8 mouse cellular contexts compared by ENCODE assay signal in the genomic region with DNA sequence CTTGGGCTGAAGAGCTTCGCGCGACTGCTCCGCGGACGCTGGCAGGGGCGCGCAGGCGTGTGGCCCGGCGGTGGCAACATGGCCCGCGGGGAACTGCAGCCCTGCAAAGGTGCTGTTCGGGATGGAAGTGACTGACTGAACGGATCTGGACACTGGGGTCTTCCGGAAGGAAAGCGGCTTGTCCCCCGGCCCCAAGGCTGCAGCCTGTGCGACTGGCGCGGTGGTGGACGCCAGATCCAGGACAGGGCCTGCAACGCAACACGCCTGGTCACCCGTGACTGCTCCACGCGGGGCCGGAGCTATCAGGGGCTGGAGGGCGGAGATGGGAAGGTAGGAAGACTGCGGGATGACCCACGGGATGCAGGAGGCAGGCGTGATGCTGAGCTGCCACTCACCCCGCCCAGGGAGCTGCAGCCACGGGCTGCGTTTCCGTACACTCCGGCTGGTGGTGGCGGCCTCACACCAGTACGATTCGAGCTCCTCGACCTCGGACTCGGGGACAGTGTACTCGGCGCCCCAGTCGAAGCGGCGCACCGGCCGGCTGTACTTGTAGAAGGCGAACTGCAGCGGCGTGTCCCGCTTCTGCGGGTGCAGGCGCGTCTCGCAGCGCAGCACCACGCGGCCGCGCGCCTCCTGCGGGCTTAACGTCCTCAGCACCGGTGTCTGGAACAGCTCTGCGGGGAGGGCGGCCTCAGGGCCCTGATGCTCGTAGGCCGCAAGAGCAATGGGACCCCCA. TPM values are rescaled to one million over a fixed set of nuclear protein-coding genes. Genes with fewer than 3 reads are reported as not detected.
DNase-seq lines count a peak whose midpoint lies in the region; ATAC-seq lines count a peak whose summit lies in the region.

No protein-coding gene starts in this region.

- peak; percentile 54 to 73 for DNase-seq in adrenal gland, adult (ENCODE audit: inconsistent age in 2 of 2, low spot score in 1 of 2)
- DNase-seq in adrenal gland, postnatal 4 days (ENCODE audit: low spot score in 2 of 2), result no peak
- DNase-seq in B cell, adult 2 months, result peak; percentile 55 to 66
- DNase-seq in cerebellum, postnatal 10 days, result peak; percentile 60 to 63
- peak; percentile 52 to 66 for DNase-seq in kidney, postnatal 4 days
- DNase-seq in right cerebral cortex, postnatal 4 days, result peak; percentile 44

- ATAC-seq in granulocyte monocyte progenitor cell, adult 5-6 weeks (replicated peaks; ENCODE audit: poor library complexity, severe bottlenecking), result peak; percentile 52
- ATAC-seq in megakaryocyte progenitor cell, adult 5-6 weeks (replicated peaks; ENCODE audit: poor library complexity), result peak; percentile 68

RNA-seq across cellular contexts. Expression of a gene that starts 5.1 kb away (rescaled TPM):
- total RNA-seq in adrenal gland, postnatal 4 days (2021), result not detected
- total RNA-seq in granulocyte monocyte progenitor cell, adult 5-6 weeks (2014; fragmentation: Nextera tagmentation), result not detected in 2 replicates
- total RNA-seq in granulocyte monocyte progenitor cell, adult 5-6 weeks (2017), result not detected in 2 replicates
- total RNA-seq in megakaryocyte progenitor cell, adult 5-6 weeks (2015), result not detected in 2 replicates
- not detected in 2 replicates for total RNA-seq in megakaryocyte progenitor cell, adult 5-6 weeks (2017)

RNA-seq across cellular contexts. Expression of a gene that starts 19.8 kb away (rescaled TPM):
- 1 to 10 TPM in 1 of 2 experiments, under 1 TPM in 1; 0.64 to 1.0 TPM for total RNA-seq in adrenal gland, postnatal 4 days (2021)
- not detected in 2 replicates for total RNA-seq in granulocyte monocyte progenitor cell, adult 5-6 weeks (2014; fragmentation: Nextera tagmentation)
- not detected in 2 replicates for total RNA-seq in granulocyte monocyte progenitor cell, adult 5-6 weeks (2017)
- total RNA-seq in megakaryocyte progenitor cell, adult 5-6 weeks (2015), result not detected in 2 replicates
- total RNA-seq in megakaryocyte progenitor cell, adult 5-6 weeks (2017), result not detected in 2 replicates

RNA-seq across cellular contexts. Expression of a gene that starts 22.3 kb away (rescaled TPM):
- total RNA-seq in adrenal gland, postnatal 4 days (2021), result 10 to 100 TPM; 24.1 to 26.4 TPM
- total RNA-seq in granulocyte monocyte progenitor cell, adult 5-6 weeks (2014; fragmentation: Nextera tagmentation), result 16.9 and 18.2 TPM in 2 replicates
- total RNA-seq in granulocyte monocyte progenitor cell, adult 5-6 weeks (2017), result 10.3 and 10.9 TPM in 2 replicates
- 17.6 and 19.9 TPM in 2 replicates for total RNA-seq in megakaryocyte progenitor cell, adult 5-6 weeks (2015)
- total RNA-seq in megakaryocyte progenitor cell, adult 5-6 weeks (2017), result 9.4 and 10.3 TPM in 2 replicates

RNA-seq across cellular contexts. Expression of a gene that starts 22.8 kb away (rescaled TPM):
- 1 to 10 TPM; 1.1 to 1.7 TPM for total RNA-seq in adrenal gland, postnatal 4 days (2021)
- total RNA-seq in granulocyte monocyte progenitor cell, adult 5-6 weeks (2014; fragmentation: Nextera tagmentation), result not detected in 2 replicates
- not detected in 2 replicates for total RNA-seq in granulocyte monocyte progenitor cell, adult 5-6 weeks (2017)
- 1.3 TPM in 1 of 2 replicates, not detected in the other for total RNA-seq in megakaryocyte progenitor cell, adult 5-6 weeks (2015)
- 0.20 TPM in 1 of 2 replicates, not detected in the other for total RNA-seq in megakaryocyte progenitor cell, adult 5-6 weeks (2017)

RNA-seq across cellular contexts. Expression of a gene that starts 40.1 kb away (rescaled TPM):
- total RNA-seq in adrenal gland, postnatal 4 days (2021), result 10 to 100 TPM; 28.1 to 30.4 TPM
- total RNA-seq in granulocyte monocyte progenitor cell, adult 5-6 weeks (2014; fragmentation: Nextera tagmentation), result 19.2 and 27.1 TPM in 2 replicates
- total RNA-seq in granulocyte monocyte progenitor cell, adult 5-6 weeks (2017), result 27.5 and 30.5 TPM in 2 replicates
- total RNA-seq in megakaryocyte progenitor cell, adult 5-6 weeks (2015), result 27.6 and 31.8 TPM in 2 replicates
- 24.3 and 27.5 TPM in 2 replicates for total RNA-seq in megakaryocyte progenitor cell, adult 5-6 weeks (2017)

Comparison
In these comparisons a context has a peak if more than half of its experiments do, and no peak if none do; other contexts are left out.
1. DNase-seq: peak in adrenal gland, adult (2 of 2), B cell, adult 2 months (2 of 2), cerebellum, postnatal 10 days (2 of 2), kidney, postnatal 4 days (2 of 2) and right cerebral cortex, postnatal 4 days (single experiment); none in adrenal gland, postnatal 4 days (0 of 2).